Mouse (Mus musculus) lung, postnatal 25 days (tissue): Measurements from ENCODE around the gene Adamts13.

Experiments used
- DNase-seq: peaks from one replicate; pipeline ENCODE4 v3.0.0; 2022; ENCODE audit warnings: low spot score

The Adamts13 gene

DNA sequence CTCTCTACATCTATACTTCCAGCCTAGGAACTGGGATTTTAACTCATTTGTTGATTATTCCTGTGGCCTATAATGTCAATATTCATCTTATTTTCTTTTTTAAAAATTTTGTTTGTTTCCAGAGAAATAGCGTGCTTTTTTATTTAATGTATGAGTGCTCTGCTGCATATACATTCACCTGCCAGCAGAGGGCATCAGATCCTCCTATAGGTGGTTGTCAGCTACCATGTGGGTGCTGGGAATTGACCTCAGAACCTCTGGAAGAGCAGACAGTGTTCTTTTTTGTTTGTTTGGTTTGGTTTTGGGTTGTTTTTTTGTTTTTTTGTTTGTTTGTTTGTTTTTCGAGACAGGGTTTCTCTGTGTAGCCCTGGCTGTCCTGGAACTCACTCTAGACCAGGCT lies 6.0 kb upstream of the Adamts13 start:
- DNase-seq = no peak

DNA sequence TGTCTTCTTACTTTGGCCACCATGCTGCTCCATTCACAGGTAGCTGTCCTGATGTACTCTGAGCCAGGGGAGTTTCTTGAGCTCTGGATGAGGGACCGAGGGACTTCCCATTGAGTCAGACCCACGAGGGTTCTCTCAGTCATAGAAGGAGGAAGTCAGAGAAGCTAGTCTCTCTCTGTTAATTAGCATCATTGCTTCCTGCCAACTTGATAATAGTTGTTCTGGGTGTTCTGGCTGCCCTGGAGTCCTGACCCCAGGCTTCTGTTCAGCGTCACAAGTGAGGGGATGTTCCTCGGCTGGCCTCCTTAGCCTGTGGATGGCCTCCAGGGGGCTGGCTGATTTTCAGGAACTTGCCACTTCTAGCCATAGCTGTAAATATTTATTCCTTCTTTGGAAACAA lies 744 bp downstream of the Adamts13 start:
- no peak for DNase-seq

DNA sequence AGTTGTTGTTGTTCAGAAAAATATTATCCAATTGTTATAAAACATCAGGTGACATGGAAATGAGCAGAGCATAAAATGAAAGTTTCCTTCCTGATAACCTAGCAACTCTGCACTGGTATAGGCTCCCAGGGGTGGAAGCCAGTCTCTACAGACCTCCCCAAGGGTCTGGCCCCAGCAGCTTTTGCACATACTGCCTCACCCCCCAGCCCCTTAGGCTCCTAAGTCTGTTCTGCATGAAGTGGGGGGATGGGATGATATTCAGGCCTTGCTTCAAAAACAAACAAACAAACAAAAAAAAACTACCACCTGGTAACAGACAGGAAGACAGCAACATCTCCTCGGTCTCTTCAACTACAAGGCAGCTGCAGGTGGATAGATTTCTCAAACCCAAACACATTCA lies 7.1 kb downstream of the Adamts13 start:
- DNase-seq = no peak

DNA sequence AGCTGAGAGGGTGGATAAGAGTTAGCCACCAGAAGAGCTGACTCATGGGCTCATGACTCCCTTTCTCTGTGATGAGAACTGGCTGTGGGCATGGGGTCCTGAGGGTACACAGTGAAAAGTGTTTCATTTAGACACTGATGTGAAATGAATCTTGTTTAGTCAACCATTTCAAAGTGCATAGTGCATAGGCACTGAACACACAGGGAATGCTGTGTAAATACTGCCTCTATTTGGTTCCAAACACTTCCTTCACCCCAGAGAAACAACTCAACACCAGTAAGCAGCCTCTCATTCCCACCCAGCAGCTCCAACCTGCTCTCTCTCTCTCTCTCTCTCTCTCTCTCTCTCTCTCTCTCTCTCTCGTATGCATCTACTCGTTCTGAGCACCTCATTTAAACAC lies 11.0 kb downstream of the Adamts13 start:
- no peak for DNase-seq

DNA sequence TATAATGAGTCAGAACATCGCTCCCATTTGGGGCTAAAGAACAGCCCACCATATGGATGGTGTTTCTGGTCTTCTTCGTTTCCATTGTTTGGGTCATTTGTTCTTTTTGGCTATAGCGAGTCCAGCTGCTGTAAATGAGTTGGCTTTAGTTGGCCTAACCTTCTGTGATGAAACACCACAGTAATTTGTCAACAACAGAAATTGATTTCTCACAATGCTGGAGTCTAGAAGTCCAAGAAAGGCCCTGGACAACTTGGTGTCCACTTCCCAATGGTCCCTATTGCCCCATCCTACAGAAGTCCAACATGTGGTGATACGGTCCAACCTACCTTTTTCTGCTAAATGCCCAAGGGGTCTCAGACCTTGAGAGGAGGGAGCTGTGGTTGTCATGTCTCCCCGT lies 11.4 kb downstream of the Adamts13 start:
- no peak for DNase-seq

DNA sequence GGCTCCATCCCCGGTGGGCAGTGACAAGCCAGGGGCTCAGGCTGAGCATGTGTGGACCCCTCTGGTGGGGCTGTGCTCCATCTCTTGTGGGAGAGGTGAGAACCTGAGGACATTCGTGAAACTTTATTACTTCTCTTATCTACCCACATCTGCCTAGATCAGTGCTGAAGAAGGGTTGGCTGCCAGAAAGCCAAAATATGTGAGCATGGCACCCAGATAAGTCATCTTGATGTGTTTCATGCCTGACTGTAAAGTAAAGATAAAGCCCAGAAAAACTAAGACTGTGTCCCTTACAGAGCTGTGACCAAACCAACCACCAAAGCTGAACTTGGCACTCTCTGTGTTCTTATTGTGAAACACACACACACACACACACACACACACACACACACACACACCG lies 20.7 kb downstream of the Adamts13 start:
- DNase-seq = no peak

DNA sequence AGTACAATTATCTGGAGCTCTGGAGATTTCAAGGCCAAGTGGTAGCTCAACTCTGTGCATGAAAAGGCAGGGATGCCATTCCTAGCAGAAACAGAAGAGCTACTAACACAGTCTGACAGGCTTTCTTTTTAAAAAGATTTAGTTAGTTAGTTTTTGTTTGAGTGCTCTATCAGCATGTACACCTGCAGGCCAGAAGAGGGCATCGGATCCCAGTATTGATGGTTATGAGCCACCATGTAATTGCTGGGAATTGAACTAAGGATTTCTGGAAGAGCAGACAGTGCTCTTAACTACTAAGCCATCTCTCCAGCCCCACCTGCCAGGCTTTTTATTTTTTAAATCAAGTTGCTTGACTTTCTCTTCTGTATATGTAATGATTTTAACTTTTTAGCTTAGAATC lies 24.3 kb downstream of the Adamts13 start:
- DNase-seq = no peak

DNA sequence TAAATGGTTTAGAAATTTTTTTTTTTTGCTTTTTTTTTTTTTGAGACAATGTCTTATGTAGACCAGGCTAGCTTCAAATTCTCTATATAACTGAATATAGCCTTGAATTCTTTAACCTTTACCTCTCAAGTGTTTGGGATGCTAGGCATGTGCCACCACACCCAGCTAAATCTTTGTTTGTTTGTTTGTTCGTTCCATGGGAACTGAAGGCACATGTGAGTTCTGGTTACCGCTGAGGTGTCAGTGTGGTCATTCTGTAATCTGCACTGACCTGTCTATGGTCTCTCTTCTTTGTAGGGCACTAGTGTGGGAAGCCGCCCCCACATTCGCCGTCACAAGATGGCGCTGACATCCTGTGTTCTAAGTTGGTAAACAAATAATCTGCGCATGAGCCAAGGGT lies 24.8 kb downstream of the Adamts13 start:
- DNase-seq = no peak

DNA sequence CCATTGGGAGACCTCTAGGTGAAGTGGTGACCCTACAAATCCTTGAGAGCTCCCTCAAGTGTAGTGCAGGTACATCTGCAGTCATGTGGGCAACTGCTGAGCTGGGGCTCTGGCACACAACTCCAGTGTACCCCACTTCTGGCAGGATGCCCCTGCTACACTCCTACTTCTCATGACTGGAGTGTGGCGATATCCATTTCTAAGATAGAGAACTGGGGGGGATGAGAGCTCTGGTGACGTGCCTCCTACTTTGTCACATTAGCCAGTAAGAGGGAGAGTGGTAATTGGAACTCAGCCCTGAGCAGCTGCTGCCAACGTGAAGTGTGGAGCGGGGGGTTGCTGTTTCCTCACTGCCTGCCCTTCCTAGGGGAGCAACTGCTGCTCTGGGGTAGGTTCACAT lies 33.0 kb downstream of the Adamts13 start:
- DNase-seq = no peak

DNA sequence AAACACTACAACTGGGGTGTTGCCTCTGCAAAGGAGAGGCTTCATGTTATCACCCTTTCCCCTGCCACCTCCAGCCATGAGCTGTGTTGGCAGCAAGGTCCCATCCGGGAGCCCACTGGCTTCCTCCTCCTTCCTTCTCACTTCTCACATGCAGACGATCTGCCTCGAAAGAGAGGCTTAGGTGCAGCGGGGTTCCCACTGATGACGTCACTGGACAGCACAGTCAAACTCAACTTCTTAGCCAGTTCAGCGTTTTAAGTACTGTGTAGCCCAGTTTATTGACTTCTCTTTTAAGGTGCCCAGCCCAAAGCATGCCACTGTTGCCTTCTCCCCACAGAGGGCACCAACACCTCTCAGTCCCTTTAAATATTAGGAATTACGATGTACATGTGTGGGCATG lies 34.5 kb downstream of the Adamts13 start:
- no peak for DNase-seq

DNA sequence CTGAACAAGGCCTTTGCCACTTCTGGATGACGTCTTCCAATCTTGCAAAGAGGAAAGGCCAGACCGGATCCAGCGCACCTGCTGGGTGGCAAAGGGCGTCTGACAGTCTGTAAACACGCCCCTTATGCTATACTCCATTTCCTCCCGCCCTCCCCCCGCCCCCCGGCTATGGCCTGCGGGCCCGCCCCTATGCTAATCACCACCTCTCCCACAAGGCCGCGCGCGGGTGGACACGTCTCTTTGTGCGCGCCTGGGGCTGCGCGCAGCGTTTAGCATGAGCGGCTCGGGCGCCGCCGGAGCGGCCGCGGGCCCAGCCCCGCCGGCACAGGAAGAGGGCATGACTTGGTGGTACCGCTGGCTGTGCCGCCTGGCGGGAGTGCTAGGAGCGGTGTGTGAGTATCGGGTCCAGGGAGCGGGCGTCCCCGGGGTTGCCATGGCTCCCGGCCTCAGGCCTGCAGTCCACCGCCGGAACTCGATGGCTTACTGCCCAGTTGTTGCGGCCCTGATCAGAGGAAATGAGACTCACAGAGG lies 36.6 kb downstream of the Adamts13 start, which contains the start of gene Cacfd1:
Gene Cacfd1, plus strand, starts transcription at position 213 of the 531 bp plus-strand sequence.
- peak; percentile 87 for DNase-seq

DNA sequence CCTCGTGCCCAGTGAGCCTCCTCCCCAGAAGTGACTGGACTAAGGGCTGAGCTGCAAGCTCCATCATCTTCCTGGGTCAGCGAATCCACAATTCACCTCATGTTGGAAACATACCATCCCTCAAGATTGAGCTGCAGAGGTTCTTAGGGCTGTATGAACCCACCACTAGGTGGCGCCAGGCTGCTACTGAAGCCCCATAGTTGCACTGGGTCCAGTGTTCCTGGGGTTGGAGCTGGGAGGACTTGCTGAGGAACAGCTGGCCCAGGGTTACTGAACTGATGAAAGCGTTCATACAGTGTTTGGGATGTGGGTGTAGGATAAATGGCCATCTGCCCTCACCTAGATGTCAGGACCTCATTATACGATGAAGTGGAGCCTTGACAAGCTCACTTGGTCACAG lies 44.6 kb downstream of the Adamts13 start:
- DNase-seq = peak; percentile 64

DNA sequence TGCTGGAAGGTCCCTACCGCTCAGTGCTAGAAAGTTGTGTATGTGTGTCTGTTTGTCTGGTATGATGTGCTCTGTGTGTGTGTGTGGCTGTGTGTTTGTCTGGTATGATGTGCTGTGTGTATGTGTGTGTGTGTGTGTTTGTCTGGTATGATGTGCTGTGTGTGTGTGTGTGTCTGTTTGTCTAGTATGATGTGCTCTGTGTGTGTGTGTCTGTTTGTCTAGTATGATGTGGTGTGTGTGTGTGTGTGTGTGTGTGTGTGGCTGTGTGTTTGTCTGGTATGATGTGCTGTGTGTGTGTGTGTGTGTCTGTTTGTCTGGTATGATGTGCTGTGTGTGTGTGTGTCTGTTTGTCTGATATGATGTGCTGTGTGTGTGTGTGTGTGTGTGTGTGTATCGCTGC lies 46.3 kb downstream of the Adamts13 start:
- no peak for DNase-seq

DNA sequence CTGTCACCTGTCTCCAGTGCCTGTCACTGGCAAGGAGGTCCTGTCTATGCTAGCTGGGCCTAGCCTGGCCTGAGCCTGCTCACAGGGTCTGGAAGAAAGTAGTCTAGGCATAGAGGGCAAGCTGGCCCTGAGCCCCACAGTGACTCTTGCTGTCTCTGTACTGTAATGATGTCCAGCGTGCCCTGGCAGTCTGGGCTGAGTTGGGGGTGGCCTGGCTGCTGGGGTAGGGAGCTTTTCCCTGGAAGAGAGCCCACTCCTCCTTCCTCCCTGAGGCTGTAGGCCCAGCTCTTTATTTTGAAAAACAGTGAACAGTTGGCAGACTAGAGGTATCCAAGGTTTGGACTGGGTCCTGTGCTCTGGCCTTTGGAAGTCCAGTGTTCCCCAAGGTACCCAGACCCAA lies 47.9 kb downstream of the Adamts13 start:
- DNase-seq = no peak

DNA sequence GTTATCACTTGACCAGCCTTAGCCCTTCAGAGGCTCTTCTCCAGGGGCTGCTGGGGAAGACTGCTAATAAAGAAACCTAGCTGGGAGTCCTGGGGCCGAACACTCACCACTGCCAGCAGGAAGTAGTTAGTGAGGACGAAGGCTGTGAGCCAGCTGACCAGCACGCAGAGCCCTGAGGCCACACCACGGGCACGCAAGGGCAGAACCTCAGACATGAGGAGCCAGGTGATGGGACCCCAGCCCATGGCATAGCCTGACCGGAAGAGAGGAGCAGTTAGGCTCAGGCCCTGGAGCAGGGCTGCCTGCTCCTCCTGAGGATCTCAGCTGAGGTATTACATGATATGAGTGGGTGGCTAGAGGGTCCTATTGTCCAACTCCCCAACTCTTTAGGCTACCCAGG lies 49.4 kb downstream of the Adamts13 start:
- DNase-seq = no peak

DNA sequence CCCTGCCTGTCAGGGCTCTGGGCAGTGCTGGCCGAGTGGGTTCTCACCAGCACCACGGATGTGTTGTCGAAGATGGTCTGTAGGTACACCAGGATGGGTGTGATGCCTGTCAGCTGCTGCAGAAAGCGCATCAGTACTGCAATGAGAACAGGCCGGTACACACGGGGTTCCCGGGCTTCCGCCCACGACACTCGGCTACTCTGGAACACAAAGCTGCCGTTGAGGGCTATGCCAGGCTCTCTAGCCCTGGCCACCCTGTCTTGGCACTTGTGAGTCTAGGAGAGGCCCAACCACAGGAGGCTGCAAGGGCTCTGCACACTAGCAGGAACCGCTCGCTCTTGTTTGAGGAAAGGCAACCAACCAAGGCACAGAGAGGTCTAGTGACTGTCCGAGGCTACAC lies 50.9 kb downstream of the Adamts13 start:
- DNase-seq = no peak

DNA sequence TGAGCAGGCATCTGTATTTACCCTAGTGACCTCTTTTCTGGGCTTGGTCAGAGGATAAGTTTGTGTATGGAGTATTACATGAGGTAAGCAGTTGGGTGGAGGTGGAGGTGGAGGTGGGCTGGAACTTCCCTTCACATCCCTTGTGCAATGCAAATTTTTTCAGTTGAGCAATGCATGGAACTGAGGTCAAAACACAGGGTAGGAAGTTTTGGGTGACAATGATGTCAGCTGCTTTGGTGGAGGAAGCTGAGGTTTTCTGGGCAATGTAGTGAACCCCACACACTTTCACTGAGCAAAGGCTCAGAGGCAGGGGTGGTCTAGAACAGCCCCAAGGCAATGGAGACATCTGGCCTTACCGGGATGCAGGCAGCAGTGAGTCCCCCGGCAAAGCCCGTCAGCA lies 52.3 kb downstream of the Adamts13 start:
- DNase-seq = peak; percentile 35

DNA sequence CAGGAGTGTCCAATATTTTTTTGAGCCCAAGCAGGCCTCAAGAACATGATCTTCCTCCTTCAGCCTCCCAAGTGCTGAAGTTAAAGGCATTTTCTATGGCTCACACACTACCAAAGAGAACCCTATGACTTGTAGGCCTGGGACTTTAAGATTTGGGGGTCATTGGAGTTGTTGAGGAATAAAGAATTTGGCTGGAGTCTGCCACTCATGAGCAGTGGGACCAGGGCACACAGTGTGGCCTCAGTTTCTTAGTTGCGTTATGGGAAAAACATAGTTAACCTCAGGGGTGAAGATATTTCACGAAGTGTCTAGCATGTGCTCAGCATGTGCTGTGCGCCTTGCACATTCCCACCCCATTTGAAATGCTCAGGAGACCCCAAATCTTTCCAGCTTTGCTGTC lies 53.1 kb downstream of the Adamts13 start:
- DNase-seq = no peak

DNA sequence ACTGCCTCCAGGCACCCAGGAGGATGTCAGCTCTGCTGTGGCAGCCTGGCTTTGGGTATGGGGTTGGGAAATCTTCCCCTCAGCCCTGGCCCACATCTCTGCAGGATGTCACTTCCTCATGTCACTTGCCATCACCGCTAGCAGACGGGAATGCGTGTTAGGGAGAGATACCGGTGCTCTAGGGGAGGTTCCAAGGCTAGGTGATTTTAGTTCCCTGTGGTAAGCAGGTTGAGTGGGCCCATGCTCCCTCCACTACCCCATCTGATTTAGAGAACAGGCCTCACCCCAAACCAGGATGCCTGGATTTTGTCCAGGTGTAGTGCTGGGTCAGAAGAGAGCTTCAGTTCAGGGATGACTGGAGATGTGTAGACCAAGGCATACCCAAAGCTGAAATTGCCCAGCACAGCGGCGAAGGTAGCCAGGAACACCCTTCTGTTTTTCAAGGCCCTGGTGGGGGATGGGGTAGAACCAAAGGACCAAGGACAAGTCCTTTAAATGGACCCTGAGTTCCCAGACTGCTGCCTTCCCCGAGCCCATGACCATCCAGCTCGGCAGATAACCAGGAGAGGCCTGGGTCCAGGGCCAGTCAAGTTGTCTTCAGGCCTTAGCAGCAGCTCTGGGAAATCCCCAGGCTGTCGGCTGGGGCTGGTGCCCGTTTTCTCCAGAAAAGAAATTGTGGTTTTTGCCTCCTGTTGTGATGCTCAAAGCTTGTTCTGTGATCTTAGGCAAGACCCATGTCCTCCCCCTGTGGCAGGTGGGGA lies 53.8 kb downstream of the Adamts13 start:
- no peak for DNase-seq

DNA sequence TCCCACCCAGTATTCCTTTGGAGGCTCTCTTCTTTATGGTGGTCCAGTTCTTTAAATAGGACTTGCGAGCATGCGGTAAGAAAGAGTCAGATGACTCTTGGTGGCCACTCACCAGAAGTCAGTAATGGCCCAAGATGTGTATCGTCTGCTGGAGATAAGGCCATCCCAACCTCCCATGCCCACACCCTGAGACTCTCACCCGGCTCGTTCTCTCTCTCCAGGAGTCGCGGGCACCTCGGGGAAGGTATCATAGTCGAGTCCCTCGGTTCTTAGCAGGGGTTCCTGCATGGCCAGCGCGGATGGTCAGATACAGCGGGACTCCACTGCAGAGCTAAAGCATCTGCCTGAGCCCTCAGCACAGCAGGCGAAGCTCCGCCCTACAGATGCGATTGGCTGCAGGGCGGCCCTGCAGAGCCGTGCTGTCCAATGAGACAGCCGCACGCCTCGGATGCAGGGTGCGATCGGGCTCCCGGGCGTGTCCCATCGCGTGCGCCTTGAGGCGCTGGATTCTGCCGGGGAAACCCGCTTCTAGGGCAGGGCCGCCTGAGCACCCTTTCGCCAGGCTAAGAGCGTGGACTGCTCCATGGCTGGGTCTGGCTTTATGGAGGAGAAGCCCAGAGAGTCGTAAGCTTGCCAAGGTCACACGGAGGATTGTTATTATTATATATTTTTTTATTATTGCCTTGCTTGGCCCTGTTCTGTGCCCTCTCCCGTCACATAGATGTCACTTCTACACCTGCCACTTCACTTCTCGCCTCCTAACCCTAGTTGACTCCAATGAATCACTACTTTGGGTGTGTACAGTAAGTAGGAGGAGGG lies 54.6 kb downstream of the Adamts13 start, which contains the start of gene Slc2a6:
Gene Slc2a6, minus strand, starts transcription at position 381 of the 819 bp plus-strand sequence.
- peak; percentile 91 for DNase-seq

DNA sequence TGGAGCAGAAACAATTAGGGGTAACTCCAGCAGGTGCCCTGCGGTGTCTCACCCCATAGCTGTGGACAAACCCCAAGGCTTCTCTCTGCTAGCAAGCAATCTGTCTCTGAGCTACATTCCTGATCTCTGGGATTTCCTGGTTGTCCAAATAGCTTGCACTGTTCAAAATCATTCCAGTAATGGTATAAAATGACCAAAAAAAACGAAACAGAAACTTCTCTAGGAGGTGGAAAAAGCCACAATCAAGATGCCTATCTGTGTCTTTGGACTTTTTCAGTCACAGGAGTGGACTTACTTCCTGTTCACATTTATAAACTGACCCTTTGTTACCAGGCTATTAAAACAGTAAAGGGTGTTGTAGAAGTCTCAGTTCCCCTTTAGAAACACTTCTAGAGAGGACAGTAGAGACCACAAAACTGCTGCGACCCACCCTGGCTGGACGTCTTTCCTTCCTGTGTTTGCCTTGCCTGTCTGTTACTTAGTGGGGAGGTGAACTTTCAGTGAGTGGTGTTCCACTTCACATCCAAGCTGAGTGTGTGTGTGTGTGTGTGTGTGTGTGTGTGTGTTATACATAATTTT lies 55.3 kb downstream of the Adamts13 start:
- peak; percentile 47 for DNase-seq

DNA sequence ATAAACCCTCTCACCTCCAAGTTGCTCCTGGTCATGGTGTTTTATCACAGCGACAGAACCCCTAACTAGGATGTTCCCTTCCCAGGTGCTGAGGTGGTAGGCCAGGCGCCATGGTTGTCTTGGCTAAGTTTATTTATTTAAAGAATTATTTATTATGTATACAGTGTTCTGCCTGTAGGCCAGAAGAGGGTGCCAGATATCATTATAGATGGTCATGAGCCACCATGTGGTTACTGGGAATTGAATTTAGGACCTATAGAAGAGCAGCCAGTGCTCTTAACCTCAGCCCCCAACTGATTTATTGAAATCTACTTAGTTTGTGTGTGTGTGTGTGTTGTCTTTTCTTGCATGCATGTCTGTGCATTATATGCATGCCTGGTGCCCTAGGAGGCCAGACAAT lies 59.1 kb downstream of the Adamts13 start:
- DNase-seq = no peak

DNA sequence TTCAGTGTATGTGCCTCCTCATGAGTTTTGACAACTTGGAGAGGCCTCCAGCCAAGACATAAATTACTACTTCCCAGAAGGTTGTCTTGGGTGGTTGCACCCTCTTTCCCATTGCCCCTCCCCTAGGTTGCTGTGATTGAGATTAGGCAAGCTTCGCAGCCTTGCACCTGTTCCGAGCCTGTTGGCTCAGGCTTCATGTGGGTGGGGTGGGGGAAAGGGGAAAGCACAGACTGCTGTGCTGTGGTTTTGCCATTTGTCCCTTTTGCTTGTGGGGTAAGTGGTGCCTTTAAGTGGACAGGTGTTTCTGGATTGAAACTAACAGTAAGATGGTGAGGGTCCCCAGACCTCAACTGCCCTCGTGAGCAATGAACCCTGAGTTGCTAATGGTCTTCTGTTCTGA lies 62.8 kb downstream of the Adamts13 start:
- DNase-seq = no peak
